In genomic region chr5:120005696-120006469, GRCm38 (mm10) we compare ENCODE assay signal across 9 mouse cellular contexts.
"Had no signal": no experiment of that assay in that cellular context is flagged by ENCODE, and none has a peak within 500 bp of the region (broad histone marks: within the 10 kb centered on the region; RNA-seq: fewer than 3 reads in every experiment).

No protein-coding gene starts in this region.

- H3K4me2 ChIP-seq: limb, embryonic 15.5 days; liver, embryonic 12.5 days; lung, embryonic 15.5 days; midbrain, embryonic 13.5 days had no signal

- DNase-seq: kidney, postnatal 36 days; layer of hippocampus, adult 9-11 months; layer of hippocampus, postnatal 36 days; right cerebral cortex, postnatal 14 days; thymus, postnatal 36 days had no signal

- H3K4me3 ChIP-seq: limb, embryonic 15.5 days; liver, embryonic 12.5 days; lung, embryonic 15.5 days; midbrain, embryonic 13.5 days had no signal

- H3K9me3 ChIP-seq: limb, embryonic 15.5 days; liver, embryonic 12.5 days; lung, embryonic 15.5 days; midbrain, embryonic 13.5 days had no signal

- H3K27ac ChIP-seq: limb, embryonic 15.5 days; liver, embryonic 12.5 days; lung, embryonic 15.5 days; midbrain, embryonic 13.5 days had no signal

- H3K27me3 ChIP-seq: limb, embryonic 15.5 days; liver, embryonic 12.5 days; lung, embryonic 15.5 days; midbrain, embryonic 13.5 days had no signal

- H3K4me1 ChIP-seq: limb, embryonic 15.5 days; liver, embryonic 12.5 days; lung, embryonic 15.5 days; midbrain, embryonic 13.5 days had no signal

- H3K36me3 ChIP-seq: limb, embryonic 15.5 days; liver, embryonic 12.5 days; lung, embryonic 15.5 days; midbrain, embryonic 13.5 days had no signal

- ATAC-seq: liver, embryonic 12.5 days; midbrain, embryonic 13.5 days had no signal

- H3K9ac ChIP-seq: limb, embryonic 15.5 days; liver, embryonic 12.5 days; lung, embryonic 15.5 days; midbrain, embryonic 13.5 days had no signal
